Mouse (Mus musculus): Measurements from ENCODE around the gene Tnfrsf17. TPM values are rescaled to one million over a fixed set of nuclear protein-coding genes. Genes with fewer than 3 reads are reported as not detected.
"Not testable (repeated sequence)": the region's sequence is repeated elsewhere in the genome, so short reads cannot be mapped to it uniquely, and the experiment has no call there.

Gene Tnfrsf17
- polyA plus RNA-seq, 1 experiment = not detected

DNA sequence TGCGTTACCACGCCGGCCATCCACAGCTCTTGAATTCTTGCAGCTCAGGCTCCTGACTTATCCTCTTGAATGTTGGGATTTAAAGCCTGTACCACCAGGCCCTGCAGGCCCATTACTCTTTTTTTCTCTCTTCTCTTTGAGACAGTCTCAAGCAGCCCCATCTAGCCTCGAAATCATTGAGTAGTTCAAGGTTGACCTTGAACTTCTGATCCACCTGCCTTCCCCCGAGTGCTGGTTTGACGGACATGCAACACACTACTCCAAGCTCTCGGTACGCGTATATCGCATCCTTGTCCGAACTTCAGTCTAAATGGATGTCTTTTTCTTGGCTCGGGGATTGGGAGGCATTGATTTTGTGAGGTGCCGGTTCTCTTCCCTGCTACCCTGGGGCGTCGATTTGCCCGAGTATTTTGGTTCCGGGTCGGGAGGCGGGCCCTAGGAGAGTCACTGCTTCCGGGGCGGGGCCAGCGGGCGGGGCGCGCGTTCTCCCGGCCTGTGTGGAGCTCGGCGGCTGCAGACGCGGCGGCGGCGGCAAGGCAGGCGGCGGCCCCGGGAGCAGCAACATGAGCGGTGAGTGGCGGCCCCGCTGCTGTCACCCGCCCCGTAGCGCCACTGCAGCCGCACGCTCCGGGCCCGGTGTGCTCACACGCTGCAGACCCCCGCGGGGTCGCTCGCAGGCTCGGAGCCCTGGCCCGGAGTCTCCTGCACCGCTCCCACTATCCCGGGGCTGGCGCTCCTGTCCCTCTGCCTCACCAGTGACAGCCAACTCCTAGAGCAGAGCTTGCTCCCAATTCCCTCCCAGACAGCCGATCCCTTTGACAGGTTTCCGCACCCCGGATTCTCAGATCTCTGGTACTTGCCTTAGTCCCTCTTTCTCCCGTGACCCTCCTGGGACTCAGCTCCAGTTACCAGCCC lies 9.1 kb downstream of the Tnfrsf17 start, which contains the start of gene Snx29:
Gene Snx29, plus strand, starts transcription at position 500 of the 915 bp plus-strand sequence.
- WGBS = 4% methylated on average over 56 of the region's 61 CpGs
- H3K27ac ChIP-seq (ENCODE audit: insufficient read depth, low read depth, low read length) = peak within 1 kb of the TSS; percentile 72
- peak within 1 kb of the TSS; percentile 63 for H3K4me3 ChIP-seq (ENCODE audit: insufficient read depth, low read depth, low read length)
- peak; percentile 91 for TF ChIP-seq POLR2A (IDR thresholded peaks at IDR 0.05; ENCODE audit: insufficient read depth, low read depth, low read length)
- TF ChIP-seq CTCF (IDR thresholded peaks at IDR 0.05; ENCODE audit: insufficient read depth, low read depth, low read length) = no peak
- H3K4me1 ChIP-seq (ENCODE audit: control insufficient read depth, insufficient read depth, low read length) = peaks cover 6% of the 10 kb centered on the region; the same call in 1 of the 2 replicates

GRCm38 (mm10) chr16:11323324-11324051 lies 9.9 kb downstream of the Tnfrsf17 start:
- Histone ChIP-seq H3K27ac (ENCODE audit: insufficient read depth, low read depth, low read length) (peak overlapping the region; percentile 5), H3K4me1 (ENCODE audit: control insufficient read depth, insufficient read depth, low read length) (peaks cover 6% of the 10 kb centered on the region; the same call in 1 of the 2 replicates), H3K4me3 (ENCODE audit: insufficient read depth, low read depth, low read length) (peak overlapping the region; percentile 63)
- TF ChIP-seq POLR2A (IDR thresholded peaks at IDR 0.05; ENCODE audit: insufficient read depth, low read depth, low read length) = no peak
- no peak for TF ChIP-seq CTCF (IDR thresholded peaks at IDR 0.05; ENCODE audit: insufficient read depth, low read depth, low read length)
- 1% methylated on average over 17 of the region's 17 CpGs for WGBS

GRCm38 (mm10) chr16:11330081-11330800 lies 16.6 kb downstream of the Tnfrsf17 start:
- Histone ChIP-seq H3K4me1 (ENCODE audit: control insufficient read depth, insufficient read depth, low read length) (no peaks in the 10 kb centered on the region), H3K27ac (ENCODE audit: insufficient read depth, low read depth, low read length) (no peak overlapping the region), H3K4me3 (ENCODE audit: insufficient read depth, low read depth, low read length) (no peak overlapping the region)
- WGBS = 84% methylated on average over 3 of the region's 3 CpGs
- TF ChIP-seq POLR2A (IDR thresholded peaks at IDR 0.05; ENCODE audit: insufficient read depth, low read depth, low read length) (no peak), CTCF (IDR thresholded peaks at IDR 0.05; ENCODE audit: insufficient read depth, low read depth, low read length) (no peak)

- 92% methylated on average over 1 of the region's 1 CpGs for WGBS
- Histone ChIP-seq H3K4me1 (ENCODE audit: control insufficient read depth, insufficient read depth, low read length) (no peaks in the 10 kb centered on the region), H3K27ac (ENCODE audit: insufficient read depth, low read depth, low read length) (no peak overlapping the region), H3K4me3 (ENCODE audit: insufficient read depth, low read depth, low read length) (no peak overlapping the region)
- TF ChIP-seq POLR2A (IDR thresholded peaks at IDR 0.05; ENCODE audit: insufficient read depth, low read depth, low read length) = no peak
- TF ChIP-seq CTCF (IDR thresholded peaks at IDR 0.05; ENCODE audit: insufficient read depth, low read depth, low read length) = no peak
Observed at GRCm38 (mm10) chr16:11331030-11331429, 17.4 kb downstream of the Tnfrsf17 start.

DNA sequence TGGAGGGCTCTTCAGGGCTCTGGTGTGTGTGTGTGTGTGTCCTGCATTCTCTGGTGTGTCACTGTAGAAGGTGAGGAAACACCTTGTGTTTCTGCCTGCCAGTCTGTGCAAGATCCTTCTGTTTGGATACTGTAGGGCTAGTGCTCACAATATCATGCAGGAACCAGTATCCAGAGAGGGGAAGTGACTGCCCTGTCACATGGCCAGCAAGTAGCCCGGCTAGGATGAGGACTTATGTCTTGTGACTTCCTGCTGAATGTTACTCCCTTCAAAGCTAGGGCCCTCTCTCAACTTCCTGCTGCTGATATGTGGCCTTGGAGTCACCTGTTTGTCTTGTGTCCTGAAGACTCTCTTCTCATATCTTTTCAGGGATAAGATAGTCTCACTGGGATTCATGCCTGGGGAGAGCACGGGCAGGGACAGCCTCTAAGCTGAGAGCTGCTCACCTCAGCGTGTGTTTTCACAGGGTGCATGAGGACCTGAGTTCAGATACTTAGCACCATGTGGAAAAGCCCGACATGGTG lies 29.7 kb downstream of the Tnfrsf17 start:
- Histone ChIP-seq H3K4me3 (ENCODE audit: insufficient read depth, low read depth, low read length) (no peak overlapping the region), H3K27ac (ENCODE audit: insufficient read depth, low read depth, low read length) (no peak overlapping the region), H3K4me1 (ENCODE audit: control insufficient read depth, insufficient read depth, low read length) (peaks cover 11% of the 10 kb centered on the region)
- WGBS = 84% methylated on average over 4 of the region's 4 CpGs
- TF ChIP-seq POLR2A (IDR thresholded peaks at IDR 0.05; ENCODE audit: insufficient read depth, low read depth, low read length) (no peak), CTCF (IDR thresholded peaks at IDR 0.05; ENCODE audit: insufficient read depth, low read depth, low read length) (no peak)

- WGBS = 81% methylated on average over 7 of the region's 7 CpGs
- Histone ChIP-seq H3K4me1 (ENCODE audit: control insufficient read depth, insufficient read depth, low read length) (no peaks in the 10 kb centered on the region), H3K27ac (ENCODE audit: insufficient read depth, low read depth, low read length) (no peak overlapping the region), H3K4me3 (ENCODE audit: insufficient read depth, low read depth, low read length) (no peak overlapping the region)
- TF ChIP-seq POLR2A (IDR thresholded peaks at IDR 0.05; ENCODE audit: insufficient read depth, low read depth, low read length) (no peak), CTCF (IDR thresholded peaks at IDR 0.05; ENCODE audit: insufficient read depth, low read depth, low read length) (no peak)
Observed at GRCm38 (mm10) chr16:11351903-11352302, 38.3 kb downstream of the Tnfrsf17 start.

GRCm38 (mm10) chr16:11359173-11359572 lies 45.6 kb downstream of the Tnfrsf17 start:
- Histone ChIP-seq H3K27ac (ENCODE audit: insufficient read depth, low read depth, low read length) (no peak overlapping the region), H3K4me3 (ENCODE audit: insufficient read depth, low read depth, low read length) (no peak overlapping the region), H3K4me1 (ENCODE audit: control insufficient read depth, insufficient read depth, low read length) (0 out of 2 replicates have a peak, but pooled peaks cover 4% of the 10 kb centered on the region)
- no peak for TF ChIP-seq CTCF (IDR thresholded peaks at IDR 0.05; ENCODE audit: insufficient read depth, low read depth, low read length)
- TF ChIP-seq POLR2A (IDR thresholded peaks at IDR 0.05; ENCODE audit: insufficient read depth, low read depth, low read length) = no peak
- 85% methylated on average over 5 of the region's 5 CpGs for WGBS

DNA sequence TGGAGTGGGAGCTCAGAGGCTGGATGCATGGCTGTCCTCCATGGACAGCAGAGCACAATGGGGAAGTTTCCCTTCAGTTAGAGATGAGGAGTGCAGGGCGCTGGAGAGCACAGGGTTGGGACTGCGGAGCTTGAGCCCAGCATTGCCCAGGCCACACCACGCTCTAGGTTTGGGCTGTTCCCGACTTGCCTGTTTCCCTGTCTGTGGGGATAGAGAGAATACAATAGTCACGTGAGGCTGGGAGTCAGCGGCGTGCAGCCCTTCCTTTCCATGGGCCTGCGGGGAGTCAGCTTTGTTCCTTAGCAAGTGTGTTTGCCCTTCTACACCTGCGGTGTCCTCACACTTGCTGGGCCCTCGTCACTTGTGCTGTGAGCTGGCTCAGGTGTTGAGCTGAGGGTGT lies 46.3 kb downstream of the Tnfrsf17 start:
- H3K27ac ChIP-seq (ENCODE audit: insufficient read depth, low read depth, low read length) = no peak overlapping the region

GRCm38 (mm10) chr16:11360576-11360975 lies 47.0 kb downstream of the Tnfrsf17 start:
- 81% methylated on average over 2 of the region's 2 CpGs for WGBS

More for the DNA sequence above, 46.3 kb downstream of the Tnfrsf17 start:
- 50% methylated on average over 10 of the region's 10 CpGs for WGBS
- TF ChIP-seq CTCF (IDR thresholded peaks at IDR 0.05; ENCODE audit: insufficient read depth, low read depth, low read length) (no peak), POLR2A (IDR thresholded peaks at IDR 0.05; ENCODE audit: insufficient read depth, low read depth, low read length) (no peak)
- 0 out of 2 replicates have a peak, but pooled peaks cover 4% of the 10 kb centered on the region for H3K4me1 ChIP-seq (ENCODE audit: control insufficient read depth, insufficient read depth, low read length)
- H3K4me3 ChIP-seq (ENCODE audit: insufficient read depth, low read depth, low read length) = no peak overlapping the region

More at GRCm38 (mm10) chr16:11360576-11360975, 47.0 kb downstream of the Tnfrsf17 start:
- not testable (repeated sequence) for H3K27ac ChIP-seq (ENCODE audit: insufficient read depth, low read depth, low read length); H3K4me3 ChIP-seq (ENCODE audit: insufficient read depth, low read depth, low read length); H3K4me1 ChIP-seq (ENCODE audit: control insufficient read depth, insufficient read depth, low read length)
